Mouse (Mus musculus) heart, embryonic 11.5 days (tissue): Measurements from ENCODE around the gene Ptpn6. TPM values are rescaled to one million over a fixed set of nuclear protein-coding genes. Genes with fewer than 3 reads are reported as not detected.
"Not testable (repeated sequence)": the region's sequence is repeated elsewhere in the genome, so short reads cannot be mapped to it uniquely, and the experiment has no call there.

Source experiments
- ATAC-seq: fragments of 200-750 bp; cut with Nextera tagmentation; replicated peaks from 2 replicates; pipeline ENCODE4 v1.8.0; 2017; ENCODE audit warnings: moderate library complexity; ENCODE audit not compliant: insufficient number of reproducible peaks, low FRiP score, low TSS enrichment
- H3K27ac ChIP-seq: fragments of 300-500 bp; sonication (generic); 2 replicates; pipeline ENCODE4 v1.5.1; 2014; ENCODE audit warnings: mild to moderate bottlenecking, low read depth, low read length
- H3K27me3 ChIP-seq: fragments of 300-500 bp; sonication (generic); 2 replicates; pipeline ENCODE4 v1.6.1; 2014; ENCODE audit warnings: mild to moderate bottlenecking, low read length, mixed read lengths; ENCODE audit not compliant: control insufficient read depth, insufficient read depth
- H3K36me3 ChIP-seq: fragments of 300-500 bp; sonication (generic); 2 replicates; pipeline ENCODE4 v1.6.1; 2014; ENCODE audit warnings: mild to moderate bottlenecking, low read length, moderate library complexity, mixed read lengths; ENCODE audit not compliant: control insufficient read depth, insufficient read depth
- H3K4me1 ChIP-seq: fragments of 300-500 bp; sonication (generic); 2 replicates; pipeline ENCODE4 v1.6.1; 2014; ENCODE audit warnings: low read length; ENCODE audit not compliant: control insufficient read depth, insufficient read depth
- H3K4me2 ChIP-seq: fragments of 300-500 bp; sonication (generic); 2 replicates; pipeline ENCODE4 v1.6.1; 2014; ENCODE audit warnings: mild to moderate bottlenecking, moderate library complexity
- H3K4me3 ChIP-seq: fragments of 300-500 bp; sonication (generic); 2 replicates; pipeline ENCODE4 v1.5.1; 2014; ENCODE audit warnings: low read depth, low read length
- H3K9ac ChIP-seq: fragments of 300-500 bp; sonication (generic); 2 replicates; pipeline ENCODE4 v1.6.1; 2014; ENCODE audit warnings: mild to moderate bottlenecking, low read depth, low read length, moderate library complexity
- H3K9me3 ChIP-seq: fragments of 300-500 bp; sonication (generic); replicated peaks from 2 replicates; pipeline ENCODE4 v1.6.1; 2016; ENCODE audit warnings: low read length; ENCODE audit not compliant: control insufficient read depth
- WGBS: fragments of 180-500 bp; shearing (Covaris S2); extraction: QIAGEN DNeasy Blood & Tissue Kit; methylation state at CpG from one replicate; pipeline ENCODE4 v1.1.7; 2014; ENCODE audit not compliant: insufficient replicate concordance; 5-methylcytosine and 5-hydroxymethylcytosine counted together
- polyA plus RNA-seq: library from polyadenylated mRNA; unstranded; fragments of >200 nt; fragmentation: Nextera tagmentation; extraction: Ambion mirVana; gene quantifications from 2 replicates; pipeline ENCODE4 v1.2.1, GENCODE M21; 2014

Gene Ptpn6
- polyA plus RNA-seq, 1 experiment from 2014 or later = 4.8 TPM

DNA sequence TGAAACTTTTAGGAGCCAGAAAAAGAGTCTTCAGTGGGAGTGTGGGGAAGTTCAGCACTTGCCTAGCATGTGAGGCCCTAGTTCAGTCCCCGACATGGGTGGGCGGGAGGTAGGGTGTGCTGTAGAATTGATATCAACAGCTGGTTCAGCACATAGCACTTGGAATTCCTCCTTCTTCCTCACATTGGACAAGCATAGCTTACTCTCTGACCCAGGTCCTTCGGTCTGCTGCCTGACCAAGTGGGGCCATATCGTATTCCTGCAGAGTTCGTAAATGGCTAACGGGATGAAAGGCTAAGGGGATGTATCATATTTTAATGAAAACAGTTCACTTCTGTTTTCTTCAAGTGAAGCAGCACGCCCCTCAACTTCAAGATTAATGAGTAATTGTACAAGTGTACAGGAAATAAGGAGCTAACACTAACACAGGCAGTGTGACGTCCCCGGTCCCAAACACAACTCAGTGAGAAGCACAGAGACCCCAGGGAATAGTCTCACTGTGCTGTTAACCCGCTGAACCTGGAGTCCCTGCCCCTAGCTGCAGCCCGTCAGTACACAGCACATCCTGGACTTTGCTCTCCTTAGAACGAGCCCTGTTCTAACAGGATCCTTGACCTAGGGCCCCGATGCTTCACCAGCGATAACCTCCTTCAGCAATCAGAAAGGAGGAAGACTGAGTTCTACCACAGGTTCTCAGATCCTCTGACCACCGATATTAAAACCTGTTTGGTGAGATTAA, 45.1 kb downstream of the Ptpn6 start:
- H3K27me3 ChIP-seq = no peaks in the 10 kb centered on the region
- no peak overlapping the region for H3K27ac ChIP-seq
- H3K9me3 ChIP-seq = no peaks in the 10 kb centered on the region
- H3K4me3 ChIP-seq = no peak overlapping the region
- 72% methylated on average over 15 of the region's 15 CpGs for WGBS
- H3K4me2 ChIP-seq = no peak overlapping the region
- no peaks in the 10 kb centered on the region for H3K4me1 ChIP-seq
- ATAC-seq = no peak
- no peaks in the 10 kb centered on the region for H3K36me3 ChIP-seq
- H3K9ac ChIP-seq = no peak overlapping the region

DNA sequence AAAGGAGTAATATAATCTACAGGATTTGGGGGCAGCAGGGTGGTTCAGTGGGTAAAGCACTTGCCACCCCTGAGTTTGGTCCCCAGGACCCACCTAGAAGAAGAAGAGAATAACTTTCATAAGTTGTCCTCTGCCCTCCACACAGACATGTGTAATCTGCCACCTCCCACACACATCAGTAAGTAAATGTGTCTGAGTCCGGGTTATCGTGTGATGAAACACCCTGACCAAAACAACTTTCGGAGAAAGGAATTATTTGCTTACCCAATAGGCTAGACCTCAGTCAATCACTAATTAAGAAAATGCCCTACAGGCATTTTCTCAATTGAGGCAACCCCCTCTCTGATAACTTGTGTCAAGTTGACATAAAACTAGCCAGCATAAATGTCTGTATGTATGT, 48.0 kb downstream of the Ptpn6 start:
- no peak overlapping the region for H3K4me2 ChIP-seq
- no peaks in the 10 kb centered on the region for H3K36me3 ChIP-seq
- H3K9ac ChIP-seq = no peak overlapping the region
- H3K27me3 ChIP-seq = no peaks in the 10 kb centered on the region
- H3K9me3 ChIP-seq = no peaks in the 10 kb centered on the region
- H3K4me1 ChIP-seq = no peaks in the 10 kb centered on the region; the same call in 1 of the 2 replicates
- H3K27ac ChIP-seq = no peak overlapping the region
- H3K4me3 ChIP-seq = no peak overlapping the region
- 85% methylated on average over 3 of the region's 3 CpGs for WGBS
- no peak for ATAC-seq

DNA sequence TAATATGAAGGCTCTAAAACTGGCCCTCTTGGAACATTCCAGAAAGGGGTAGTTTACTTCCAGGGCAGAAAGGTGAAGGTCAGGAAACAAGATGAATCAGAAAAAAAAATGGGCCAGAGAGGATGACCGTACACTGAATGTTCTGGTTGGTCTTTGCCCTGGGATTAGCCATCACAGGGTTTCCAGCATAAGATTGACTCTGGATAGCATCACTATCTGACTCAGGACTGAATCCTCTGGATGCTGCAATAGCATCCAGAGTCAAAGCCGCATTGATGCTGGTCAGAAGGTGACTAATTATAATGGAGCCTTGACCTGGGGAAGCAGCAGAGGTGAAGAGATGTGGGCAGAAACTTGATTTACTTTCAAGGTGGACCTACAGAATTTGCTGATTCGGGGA, 49.5 kb downstream of the Ptpn6 start:
- H3K27ac ChIP-seq = no peak overlapping the region
- ATAC-seq = no peak
- no peaks in the 10 kb centered on the region for H3K9me3 ChIP-seq
- peaks cover under 1% of the 10 kb centered on the region for H3K4me1 ChIP-seq
- H3K4me3 ChIP-seq = no peak overlapping the region
- no peaks in the 10 kb centered on the region for H3K36me3 ChIP-seq
- 91% methylated on average over 3 of the region's 3 CpGs for WGBS
- no peak overlapping the region for H3K4me2 ChIP-seq
- no peak overlapping the region for H3K9ac ChIP-seq
- H3K27me3 ChIP-seq = no peaks in the 10 kb centered on the region

DNA sequence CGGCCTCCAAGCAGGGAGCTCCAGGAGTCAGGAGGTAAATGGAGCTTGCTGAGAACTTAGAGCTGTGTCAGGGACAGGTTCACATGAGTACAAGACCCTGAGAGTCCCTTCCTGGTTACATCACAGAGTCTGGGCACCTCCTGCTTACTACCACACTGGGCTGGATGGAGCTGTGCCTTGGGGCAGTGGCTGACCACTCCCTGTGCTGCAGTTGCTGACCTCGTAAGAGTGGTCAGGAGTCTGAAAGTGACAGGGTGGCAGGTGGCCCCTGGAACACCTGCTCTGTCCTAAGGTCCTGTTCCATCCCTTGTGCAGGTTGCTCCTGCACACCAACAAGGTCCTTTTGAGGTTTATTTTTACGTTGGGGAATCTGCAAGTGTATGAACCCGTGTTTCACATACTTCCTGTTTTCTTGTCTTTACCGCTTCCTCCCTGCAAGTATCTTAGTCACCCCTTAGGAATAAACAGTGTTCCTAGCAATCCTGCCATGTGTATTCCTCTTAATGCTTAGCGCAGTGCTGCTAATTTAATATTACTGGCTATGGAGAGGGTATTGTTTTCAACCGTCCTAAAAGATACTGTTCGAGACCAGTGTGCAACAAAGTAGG, 50.3 kb downstream of the Ptpn6 start:
- Histone ChIP-seq H3K9me3 (no peaks in the 10 kb centered on the region), H3K4me2 (no peak overlapping the region), H3K9ac (no peak overlapping the region), H3K4me3 (no peak overlapping the region), H3K27me3 (no peaks in the 10 kb centered on the region), H3K4me1 (peaks cover 7% of the 10 kb centered on the region), H3K36me3 (no peaks in the 10 kb centered on the region), H3K27ac (no peak overlapping the region)
- ATAC-seq = no peak
- WGBS = 76% methylated on average over 8 of the region's 8 CpGs

DNA sequence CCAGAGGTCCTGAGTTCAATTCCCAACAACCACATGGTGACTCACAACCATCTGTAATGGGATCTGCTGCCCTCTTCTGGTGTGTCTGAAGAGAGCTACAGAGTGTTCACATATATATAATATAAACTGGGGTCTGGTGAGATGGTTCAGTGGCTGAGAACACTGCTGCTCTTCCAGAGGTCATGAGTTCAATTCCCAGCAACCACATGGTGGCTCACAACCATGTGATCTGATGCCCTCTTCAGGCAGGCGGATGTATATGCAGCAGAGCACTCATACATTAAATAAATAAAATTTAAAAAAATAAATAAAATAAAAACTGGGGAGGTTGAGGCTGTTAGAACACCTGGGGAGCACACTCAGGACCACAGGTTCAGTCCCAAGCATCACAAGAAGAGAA, 51.9 kb downstream of the Ptpn6 start:
- not testable (repeated sequence) for H3K27me3 ChIP-seq, H3K36me3 ChIP-seq, H3K27ac ChIP-seq, ATAC-seq, H3K4me2 ChIP-seq, H3K9ac ChIP-seq, H3K9me3 ChIP-seq, H3K4me3 ChIP-seq
- H3K4me1 ChIP-seq = peaks cover 11% of the 10 kb centered on the region
- 67% methylated on average over 1 of the region's 1 CpGs for WGBS

DNA sequence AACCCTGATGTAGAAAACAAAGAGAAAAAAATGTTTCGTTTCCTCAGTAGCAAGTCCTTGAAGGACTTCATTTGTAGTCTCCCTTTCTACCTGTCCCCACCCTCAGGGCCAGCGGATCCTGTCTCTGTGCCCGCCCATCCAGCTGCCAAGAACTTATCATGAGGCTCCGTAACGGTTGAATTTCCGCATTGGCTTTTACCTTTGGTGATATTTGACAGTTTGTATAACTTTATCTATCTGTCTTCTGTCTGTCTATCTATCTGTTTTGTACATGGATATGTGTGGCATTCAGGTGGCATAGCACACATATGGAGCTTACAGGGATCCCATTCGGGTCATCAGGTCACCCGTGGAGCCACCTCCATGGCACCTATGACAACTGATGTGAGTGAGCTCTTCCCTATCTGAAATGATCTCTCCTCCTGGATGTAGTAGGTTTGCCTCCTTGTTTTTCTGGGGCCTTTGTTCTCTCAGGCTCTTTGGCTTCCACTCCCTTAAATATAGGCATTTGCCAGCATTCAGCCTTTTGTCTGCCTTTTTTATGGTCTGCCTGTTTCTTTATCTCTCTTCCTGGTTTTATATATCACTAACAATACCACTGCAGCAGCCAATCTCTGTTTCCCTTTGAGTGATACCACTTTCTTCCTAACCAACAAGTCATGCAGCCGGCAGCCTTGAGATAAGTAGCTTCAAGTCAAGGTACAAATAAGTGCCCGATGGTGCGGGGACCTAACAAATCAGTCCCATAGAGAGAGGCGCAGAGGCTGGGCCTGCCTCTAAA, 52.7 kb downstream of the Ptpn6 start:
- WGBS = 77% methylated on average over 12 of the region's 12 CpGs
- no peak overlapping the region for H3K27ac ChIP-seq
- no peaks in the 10 kb centered on the region for H3K27me3 ChIP-seq
- H3K9ac ChIP-seq = no peak overlapping the region
- ATAC-seq = no peak
- H3K4me2 ChIP-seq = no peak overlapping the region
- no peaks in the 10 kb centered on the region for H3K9me3 ChIP-seq
- no peak overlapping the region for H3K4me3 ChIP-seq
- no peaks in the 10 kb centered on the region for H3K36me3 ChIP-seq
- peaks cover 11% of the 10 kb centered on the region for H3K4me1 ChIP-seq

DNA sequence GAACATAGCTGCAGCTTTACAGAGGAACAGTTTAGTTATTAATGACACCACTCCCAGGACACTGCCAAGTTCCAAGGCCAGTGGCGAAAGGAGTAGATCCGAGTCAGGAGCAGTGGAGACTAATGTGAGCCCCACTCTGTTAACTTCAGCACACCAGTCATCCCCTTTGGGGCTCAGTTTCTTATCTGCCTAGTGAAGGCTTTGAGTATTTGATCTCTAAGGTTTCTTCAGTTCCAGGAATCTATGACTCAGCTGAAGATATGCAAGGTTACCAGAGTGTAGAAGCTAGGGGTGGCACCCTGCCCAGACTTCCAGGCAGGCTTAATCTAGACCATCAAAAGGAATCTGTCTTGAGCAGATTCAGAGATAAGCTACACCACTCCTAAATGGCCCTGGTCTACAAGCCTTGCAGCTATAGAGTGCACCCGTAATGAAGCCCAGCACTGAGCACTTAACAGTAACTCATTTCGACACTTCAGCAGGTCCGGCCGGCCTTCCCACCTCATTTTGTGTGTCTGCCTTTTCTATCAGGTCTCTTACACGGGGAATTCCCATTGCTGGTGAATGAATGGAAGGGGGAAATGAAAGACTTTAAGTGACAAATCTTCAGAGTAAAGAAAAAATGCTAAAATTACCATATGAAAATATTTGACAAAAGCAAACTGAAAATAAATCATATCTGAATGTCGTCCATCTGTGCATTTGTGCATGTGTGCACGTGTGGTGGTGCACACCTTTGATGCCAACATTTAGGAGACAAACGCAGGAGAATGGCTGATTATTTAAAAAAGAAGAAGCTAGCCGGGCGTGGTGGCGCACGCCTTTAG, 54.7 kb downstream of the Ptpn6 start:
- Histone ChIP-seq H3K4me3 (no peak overlapping the region), H3K9me3 (no peaks in the 10 kb centered on the region), H3K4me2 (no peak overlapping the region), H3K27ac (no peak overlapping the region), H3K9ac (no peak overlapping the region), H3K4me1 (peaks cover 11% of the 10 kb centered on the region), H3K27me3 (no peaks in the 10 kb centered on the region), H3K36me3 (no peaks in the 10 kb centered on the region)
- ATAC-seq = no peak
- 64% methylated on average over 14 of the region's 14 CpGs for WGBS

DNA sequence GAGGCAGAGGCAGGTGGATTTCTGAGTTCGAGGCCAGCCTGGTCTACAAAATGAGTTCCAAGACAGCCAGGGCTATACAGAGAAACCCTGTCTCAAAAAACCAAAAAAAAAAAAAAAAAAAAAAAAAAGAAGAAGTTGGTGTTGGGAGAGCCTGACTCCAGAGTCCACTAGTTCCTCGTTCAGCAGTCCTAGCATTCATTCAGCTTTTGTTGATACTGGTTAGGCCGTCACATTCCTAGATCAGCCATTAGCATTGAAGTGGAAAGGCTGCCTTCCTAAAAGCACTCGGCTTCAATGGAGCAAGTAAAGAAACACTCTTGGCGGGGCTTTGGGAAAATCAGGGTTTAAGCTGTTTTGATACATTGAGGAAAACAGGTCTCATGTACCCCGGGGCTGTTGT, 56.2 kb downstream of the Ptpn6 start:
- H3K4me2 ChIP-seq, H3K27me3 ChIP-seq, ATAC-seq: not testable (repeated sequence)

More for the DNA sequence above, 56.2 kb downstream of the Ptpn6 start:
- not testable (repeated sequence) for H3K36me3 ChIP-seq, H3K4me3 ChIP-seq, H3K9ac ChIP-seq, H3K27ac ChIP-seq, H3K9me3 ChIP-seq
- 81% methylated on average over 6 of the region's 6 CpGs for whole genome bisulfite sequencing
- H3K4me1 ChIP-seq = peaks cover 11% of the 10 kb centered on the region
